Mouse (Mus musculus) 416B (cell line): ENCODE results near the gene Zxdb.
A peak's percentile ranks its signal among the peaks of the same experiment; 100 is the strongest.
"Not testable (repeated sequence)": the region's sequence is repeated elsewhere in the genome, so short reads cannot be mapped to it uniquely, and the experiment has no call there.

Experiments used
- DNase-seq: peaks from one replicate; pipeline ENCODE4 v3.0.0; 2011; ENCODE audit warnings: low read depth

Gene Zxdb

DNA sequence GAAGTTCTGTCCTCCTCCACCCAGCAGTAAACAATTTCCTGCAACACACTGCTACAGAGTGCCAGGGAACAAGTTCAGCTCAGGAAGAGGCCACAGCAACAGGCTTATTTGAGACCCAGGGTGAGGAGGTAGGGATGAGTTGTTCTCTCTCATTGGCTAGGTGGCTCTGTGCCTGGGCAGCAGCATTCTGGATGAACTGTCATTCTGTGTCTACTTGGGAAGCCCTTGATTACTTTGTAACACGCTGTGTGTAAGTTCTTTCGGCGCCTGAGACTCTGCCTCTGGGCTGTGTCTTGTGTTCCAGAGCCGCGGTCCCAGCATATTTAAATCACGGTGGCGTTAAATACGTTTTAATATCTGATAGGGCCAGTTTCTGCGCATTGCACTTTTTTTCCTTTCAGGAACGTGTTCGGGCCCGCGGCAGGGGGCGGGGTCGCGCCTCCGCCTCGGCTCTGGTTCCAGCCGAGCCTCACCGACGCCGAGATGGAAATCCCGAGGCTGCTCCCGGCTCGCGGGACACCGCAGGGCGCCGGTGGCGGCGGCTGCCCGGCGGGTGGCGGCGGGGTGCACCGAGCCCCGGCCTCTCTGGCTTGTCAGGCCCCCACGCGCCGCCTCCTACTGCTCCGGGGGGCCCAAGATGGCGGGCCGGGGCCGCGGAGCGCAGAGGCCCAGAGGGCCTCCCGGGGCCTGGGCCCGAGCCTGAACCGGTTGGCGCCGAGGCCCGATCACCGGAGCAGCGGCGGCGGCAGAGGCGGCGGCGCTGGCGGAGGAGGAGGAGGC lies at the start of gene Zxdb:
Gene Zxdb, plus strand, starts transcription at position 378 of the 780 bp plus-strand sequence.
- not testable (repeated sequence) for DNase-seq

GRCm38 (mm10) chrX:94674977-94675376 lies 49.4 kb upstream of the Zxdb start:
- DNase-seq, result peak; percentile 55

DNA sequence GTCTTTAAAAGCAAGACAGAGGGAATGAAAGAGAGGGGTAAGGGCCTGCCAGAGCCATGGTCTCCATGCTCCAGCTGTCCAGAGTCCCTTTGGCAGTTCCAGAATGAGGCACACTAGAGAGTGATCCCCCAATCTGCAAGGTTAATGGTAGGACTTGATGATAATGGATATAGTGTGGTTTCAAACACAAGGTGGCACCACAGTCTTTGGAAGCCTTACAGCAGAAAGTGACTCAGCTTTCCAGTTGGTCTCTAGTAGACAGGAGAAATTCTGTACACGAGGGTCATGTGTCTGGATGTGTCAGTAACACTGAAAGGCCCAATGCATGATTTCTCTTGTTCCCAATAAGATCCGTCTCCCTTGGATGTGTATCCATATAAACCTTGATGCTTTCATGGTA lies 42.8 kb upstream of the Zxdb start:
- not testable (repeated sequence) for DNase-seq

DNA sequence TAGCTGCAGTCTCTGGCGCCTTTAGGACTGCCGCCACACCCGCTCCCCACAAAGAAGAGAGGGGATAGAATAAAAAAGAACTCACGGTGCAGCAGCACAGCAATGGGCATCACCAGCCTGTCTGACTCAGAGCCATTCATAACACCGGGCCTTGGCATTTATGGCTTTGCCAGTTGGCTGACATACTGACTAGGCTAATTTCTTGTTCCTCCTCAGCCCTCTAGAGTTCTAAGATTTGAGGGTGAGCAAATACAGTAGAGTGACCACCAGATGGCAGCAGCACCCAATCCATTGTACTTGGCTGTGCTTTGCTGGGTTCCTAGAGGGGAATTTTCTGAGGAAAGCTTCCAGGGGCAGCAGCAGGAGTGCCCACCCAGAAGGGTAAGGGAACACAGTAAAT lies 34.8 kb upstream of the Zxdb start:
- DNase-seq, result not testable (repeated sequence)

- not testable (repeated sequence) for DNase-seq
These were observed 17.7 kb upstream of the Zxdb start for GRCm38 (mm10) chrX:94706676-94707075.

GRCm38 (mm10) chrX:94709752-94710151 lies 14.6 kb upstream of the Zxdb start:
- not testable (repeated sequence) for DNase-seq

DNA sequence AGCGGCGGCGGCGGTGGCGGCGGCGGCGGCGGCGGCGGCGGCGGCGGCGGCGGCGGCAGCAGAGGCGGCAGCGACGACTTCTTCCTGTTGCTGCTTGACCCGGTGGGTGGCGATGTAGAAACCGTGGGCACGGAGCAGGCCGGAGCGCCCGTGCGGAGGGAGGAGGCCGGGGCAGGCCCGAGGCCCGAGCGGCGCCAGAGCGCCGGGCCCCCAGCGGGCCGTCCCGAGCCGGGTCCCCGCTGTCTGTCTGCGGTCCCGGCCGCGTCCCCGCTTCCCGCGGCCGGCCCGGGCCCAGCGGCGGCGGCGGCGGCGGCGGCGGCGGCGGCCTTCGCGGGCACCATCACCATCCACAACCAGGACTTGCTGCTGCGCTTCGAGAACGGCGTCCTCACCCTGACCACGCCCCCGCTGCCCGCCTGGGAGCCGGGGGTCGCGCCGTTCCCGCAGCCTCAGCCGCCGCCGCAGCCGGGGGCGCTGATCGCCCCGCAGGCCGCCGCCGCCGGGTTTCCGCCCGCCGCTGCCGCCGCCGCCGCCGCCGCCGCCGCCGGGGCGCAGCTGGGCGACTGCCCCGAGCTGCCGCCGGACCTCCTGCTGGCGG lies 702 bp downstream of the Zxdb start:
- not testable (repeated sequence) for DNase-seq

GRCm38 (mm10) chrX:94725627-94726083 lies 1.3 kb downstream of the Zxdb start:
- DNase-seq, result not testable (repeated sequence)

GRCm38 (mm10) chrX:94731596-94731995 lies 7.2 kb downstream of the Zxdb start:
- DNase-seq, result peak; percentile 22

DNA sequence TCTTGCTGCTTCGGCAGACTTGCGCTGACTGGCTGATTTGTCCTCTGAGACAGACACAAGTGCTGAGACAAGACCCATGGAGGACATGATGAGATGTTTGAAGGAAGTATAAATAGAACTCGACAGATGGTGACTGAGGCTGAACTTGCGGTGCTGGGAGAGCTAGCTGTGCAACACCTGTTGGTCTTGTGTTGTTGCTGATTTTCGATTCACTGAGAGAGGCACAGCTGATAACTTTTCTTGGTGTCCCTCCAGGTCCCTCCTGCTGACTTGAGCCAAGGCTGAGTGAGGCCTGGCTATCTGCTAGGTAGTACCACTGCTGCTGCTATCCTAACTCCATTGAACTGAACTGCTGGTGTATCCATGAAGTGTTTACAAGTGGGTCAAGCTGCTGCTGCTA lies 29.4 kb downstream of the Zxdb start:
- DNase-seq, result no peak

DNA sequence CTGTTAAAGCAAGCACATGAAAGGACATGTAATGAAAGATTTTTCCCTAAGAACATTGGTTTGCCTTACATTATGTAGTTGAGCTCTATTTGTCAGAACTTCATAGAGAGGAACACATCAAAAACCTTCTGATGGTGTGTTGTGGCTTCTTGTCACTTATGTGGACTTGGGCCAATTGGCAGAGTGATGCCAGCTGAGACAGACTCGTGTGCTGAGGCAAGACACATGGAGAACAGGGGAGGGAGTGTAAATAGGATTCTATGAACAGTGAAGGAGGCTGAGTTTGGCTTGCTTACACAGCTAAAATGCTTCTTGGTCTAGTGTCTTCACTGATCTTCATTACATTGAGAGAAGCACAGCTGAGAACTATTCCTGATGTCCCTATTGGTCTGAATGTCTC lies 35.6 kb downstream of the Zxdb start:
- no peak for DNase-seq

- no peak for DNase-seq
These were observed 49.5 kb downstream of the Zxdb start for GRCm38 (mm10) chrX:94773876-94774275.
